Mouse (Mus musculus): ENCODE data around the gene Avpr1a.

The Avpr1a gene

GRCm38 (mm10) chr10:122447861-122448716 is at the start of gene Avpr1a:
Avpr1a (plus strand) TSS chr10:122448499.
- no peak for DNase-seq (ENCODE audit: low read depth)

GRCm38 (mm10) chr10:122402270-122402669 is 46.0 kb upstream of the Avpr1a start:
- DNase-seq (ENCODE audit: low read depth) = peak; percentile 50

- no peak for DNase-seq (ENCODE audit: low read depth)
These were observed 42.0 kb upstream of the Avpr1a start for GRCm38 (mm10) chr10:122406333-122406732.

GRCm38 (mm10) chr10:122408697-122409409 is 39.4 kb upstream of the Avpr1a start:
- no peak for DNase-seq (ENCODE audit: low read depth)

- DNase-seq (ENCODE audit: low read depth) = no peak
These were observed 37.5 kb upstream of the Avpr1a start for GRCm38 (mm10) chr10:122410791-122411190.

- DNase-seq (ENCODE audit: low read depth) = no peak
These were observed 15.6 kb upstream of the Avpr1a start for GRCm38 (mm10) chr10:122432690-122433089.

- peak; percentile 51 for DNase-seq (ENCODE audit: low read depth)
These were observed 1.0 kb upstream of the Avpr1a start for GRCm38 (mm10) chr10:122447275-122447674.

- DNase-seq (ENCODE audit: low read depth) = no peak
These were observed 665 bp downstream of the Avpr1a start for GRCm38 (mm10) chr10:122448717-122449611.

- DNase-seq (ENCODE audit: low read depth) = no peak
These were observed 1.6 kb downstream of the Avpr1a start for GRCm38 (mm10) chr10:122449856-122450255.

- DNase-seq (ENCODE audit: low read depth) = peak; percentile 58
These were observed 5.2 kb downstream of the Avpr1a start for GRCm38 (mm10) chr10:122453466-122453865.

GRCm38 (mm10) chr10:122455793-122456192 is 7.5 kb downstream of the Avpr1a start:
- no peak for DNase-seq (ENCODE audit: low read depth)

- DNase-seq (ENCODE audit: low read depth) = no peak
These were observed 28.5 kb downstream of the Avpr1a start for GRCm38 (mm10) chr10:122476846-122477245.

- DNase-seq (ENCODE audit: low read depth) = no peak
These were observed 50.3 kb downstream of the Avpr1a start for GRCm38 (mm10) chr10:122498551-122498950.

- no peak for DNase-seq (ENCODE audit: low read depth)
These were observed 51.0 kb downstream of the Avpr1a start for GRCm38 (mm10) chr10:122499306-122499705.

All from fibroblast of lung, adult 2 months (primary cell).